Mouse (Mus musculus) neural tube, embryonic 14.5 days (tissue): ENCODE data around the gene Rab11fip4. TPM values are rescaled to one million over a fixed set of nuclear protein-coding genes. Genes with fewer than 3 reads are reported as not detected.

Experiments
- ATAC-seq: fragments of 200-750 bp; cut with Nextera tagmentation; 2 replicates; pipeline ENCODE4 v1.8.0; 2017; ENCODE audit warnings: low read depth, mild to moderate bottlenecking, moderate TSS enrichment, moderate library complexity
- H3K27ac ChIP-seq: fragments of 300-500 bp; sonication (generic); 2 replicates; pipeline ENCODE4 v1.5.1; 2014; ENCODE audit warnings: low read depth, mild to moderate bottlenecking, control low read depth, low read length, moderate library complexity, mixed read lengths
- H3K27me3 ChIP-seq: fragments of 300-500 bp; sonication (generic); 2 replicates; pipeline ENCODE4 v1.6.1; 2014; ENCODE audit warnings: low read length; ENCODE audit not compliant: control insufficient read depth, insufficient read depth
- H3K36me3 ChIP-seq: fragments of 300-500 bp; sonication (generic); 2 replicates; pipeline ENCODE4 v1.6.1; 2014; ENCODE audit warnings: low read length, mixed read lengths; ENCODE audit not compliant: control insufficient read depth, insufficient read depth
- H3K4me1 ChIP-seq: fragments of 300-500 bp; sonication (generic); 2 replicates; pipeline ENCODE4 v1.6.1; 2014; ENCODE audit warnings: low read length; ENCODE audit not compliant: control insufficient read depth, insufficient read depth
- H3K4me2 ChIP-seq: fragments of 300-500 bp; sonication (generic); 2 replicates; pipeline ENCODE4 v1.6.1; 2014; ENCODE audit warnings: mild to moderate bottlenecking, low read depth, low read length, control low read depth
- H3K4me3 ChIP-seq: fragments of 300-500 bp; sonication (generic); 2 replicates; pipeline ENCODE4 v1.5.1; 2014; ENCODE audit warnings: low read depth, low read length, control low read depth, mixed read lengths
- H3K9ac ChIP-seq: fragments of 300-500 bp; sonication (generic); replicated peaks from 2 replicates; pipeline ENCODE4 v1.6.1; 2014; ENCODE audit warnings: low read depth, mild to moderate bottlenecking, control low read depth, low read length, mixed read lengths
- H3K9me3 ChIP-seq: fragments of 300-500 bp; sonication (generic); 2 replicates; pipeline ENCODE4 v1.6.1; 2016; ENCODE audit warnings: low read length; ENCODE audit not compliant: control insufficient read depth
- WGBS: fragments of 180-500 bp; shearing (Covaris S2); extraction: QIAGEN DNeasy Blood & Tissue Kit; methylation state at CpG from one replicate; pipeline ENCODE4 v1.1.7; 2014; 5-methylcytosine and 5-hydroxymethylcytosine counted together
- polyA plus RNA-seq: library from polyadenylated mRNA; unstranded; fragments of >200 nt; fragmentation: Nextera tagmentation; extraction: Ambion mirVana; gene quantifications from 2 replicates; pipeline ENCODE4 v1.2.1, GENCODE M21; 2014

Gene Rab11fip4
- polyA plus RNA-seq, 1 experiment from 2014 or later, result 23.1 TPM

DNA sequence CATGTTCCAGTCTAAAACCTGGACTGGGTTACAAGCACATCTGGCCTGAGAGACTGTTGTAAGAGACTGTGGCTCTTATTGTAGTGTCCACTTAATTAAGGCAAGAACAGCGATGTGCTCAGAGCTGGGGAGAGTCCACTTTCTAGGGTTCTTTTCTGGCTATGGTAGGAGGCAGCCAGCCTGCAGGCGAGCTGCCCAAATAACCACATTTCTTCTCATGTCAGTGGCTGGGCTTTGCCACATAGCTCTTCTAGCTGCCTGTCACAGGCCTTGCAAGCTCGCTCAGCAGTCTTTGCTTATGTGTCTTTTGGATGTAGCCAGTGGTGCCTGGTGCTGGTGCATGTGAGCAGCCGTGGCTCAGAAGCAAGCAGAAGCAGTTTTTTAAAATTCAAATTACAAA lies 129.7 kb downstream of the Rab11fip4 start:
- no peaks in the 10 kb centered on the region for H3K27me3 ChIP-seq
- WGBS, result 66% methylated on average over 4 of the region's 4 CpGs
- H3K36me3 ChIP-seq, result no peaks in the 10 kb centered on the region
- no peak overlapping the region for H3K4me2 ChIP-seq
- H3K4me3 ChIP-seq, result no peak overlapping the region
- H3K27ac ChIP-seq, result no peak overlapping the region
- H3K9ac ChIP-seq, result no peak overlapping the region
- no peaks in the 10 kb centered on the region for H3K9me3 ChIP-seq
- H3K4me1 ChIP-seq, result no peaks in the 10 kb centered on the region
- no peak for ATAC-seq

- no peaks in the 10 kb centered on the region for H3K36me3 ChIP-seq
- H3K27ac ChIP-seq, result no peak overlapping the region
- no peak overlapping the region for H3K4me2 ChIP-seq
- no peak overlapping the region for H3K9ac ChIP-seq
- no peaks in the 10 kb centered on the region for H3K27me3 ChIP-seq
- H3K4me3 ChIP-seq, result no peak overlapping the region
- ATAC-seq, result no peak
- H3K4me1 ChIP-seq, result no peaks in the 10 kb centered on the region
- H3K9me3 ChIP-seq, result no peaks in the 10 kb centered on the region
- WGBS, result 95% methylated on average over 5 of the region's 5 CpGs
These were observed 131.8 kb downstream of the Rab11fip4 start for GRCm38 (mm10) chr11:79722811-79723210.

DNA sequence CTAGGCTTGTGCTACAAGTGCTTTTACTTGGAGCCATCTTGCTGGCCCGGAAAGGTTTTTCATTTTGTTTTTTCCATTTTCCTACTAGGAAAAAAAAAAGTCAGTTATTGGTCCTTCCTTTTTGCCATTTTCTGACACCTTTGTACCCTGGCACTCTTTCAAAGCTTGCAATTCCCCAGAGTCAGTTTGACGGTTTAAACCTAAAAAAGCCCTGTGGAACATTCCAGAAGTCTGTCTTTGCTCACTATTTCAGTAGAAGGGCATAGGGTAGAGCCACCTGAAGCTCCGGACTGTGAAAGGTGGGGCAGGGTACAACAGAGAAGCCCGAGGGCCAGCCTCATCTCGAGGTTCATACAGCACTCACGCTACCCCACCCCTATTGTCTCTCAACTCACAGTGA lies 134.0 kb downstream of the Rab11fip4 start:
- Histone ChIP-seq H3K9me3 (no peaks in the 10 kb centered on the region), H3K4me1 (no peaks in the 10 kb centered on the region), H3K4me3 (no peak overlapping the region), H3K36me3 (no peaks in the 10 kb centered on the region), H3K27ac (no peak overlapping the region), H3K27me3 (no peaks in the 10 kb centered on the region), H3K9ac (no peak overlapping the region), H3K4me2 (no peak overlapping the region)
- 94% methylated on average over 6 of the region's 6 CpGs for WGBS
- no peak for ATAC-seq

- H3K9me3 ChIP-seq, result no peaks in the 10 kb centered on the region
- H3K4me1 ChIP-seq, result no peaks in the 10 kb centered on the region
- no peak overlapping the region for H3K4me3 ChIP-seq
- no peak overlapping the region for H3K4me2 ChIP-seq
- WGBS, result 68% methylated on average over 13 of the region's 13 CpGs
- ATAC-seq, result peak; percentile 81
- H3K9ac ChIP-seq, result no peak overlapping the region
- H3K36me3 ChIP-seq, result no peaks in the 10 kb centered on the region
- H3K27ac ChIP-seq, result peak overlapping the region; percentile 57; the same call in 1 of the 2 replicates
- no peaks in the 10 kb centered on the region for H3K27me3 ChIP-seq
These were observed 138.4 kb downstream of the Rab11fip4 start for GRCm38 (mm10) chr11:79729231-79730047.

GRCm38 (mm10) chr11:79730462-79730861 lies 139.4 kb downstream of the Rab11fip4 start:
- H3K9me3 ChIP-seq, result no peaks in the 10 kb centered on the region
- no peak overlapping the region for H3K4me2 ChIP-seq
- no peak overlapping the region for H3K9ac ChIP-seq
- H3K36me3 ChIP-seq, result no peaks in the 10 kb centered on the region
- H3K27ac ChIP-seq, result no peak overlapping the region
- H3K4me3 ChIP-seq, result no peak overlapping the region
- 75% methylated on average over 2 of the region's 2 CpGs for WGBS
- H3K27me3 ChIP-seq, result no peaks in the 10 kb centered on the region
- ATAC-seq, result no peak
- no peaks in the 10 kb centered on the region for H3K4me1 ChIP-seq

DNA sequence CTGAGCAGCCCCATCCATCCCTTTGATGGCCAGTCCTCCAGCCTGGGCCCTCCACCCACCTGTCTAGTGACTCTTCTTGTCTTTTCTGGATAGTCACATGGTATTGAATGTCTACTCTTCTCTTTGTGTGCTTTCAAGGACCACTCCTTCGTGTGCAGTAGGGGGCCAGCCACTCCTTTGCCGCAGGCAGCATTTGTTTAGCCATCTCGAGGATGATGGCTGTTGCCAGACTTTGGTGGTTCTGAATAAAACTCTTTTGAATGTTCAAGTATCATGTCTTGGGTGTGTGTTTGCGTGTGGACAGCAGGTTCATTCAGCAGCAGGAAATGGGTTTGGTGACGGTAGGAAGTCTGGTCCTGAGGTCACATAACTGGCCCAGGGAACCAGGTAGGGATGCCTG lies 140.5 kb downstream of the Rab11fip4 start:
- Histone ChIP-seq H3K27ac (no peak overlapping the region), H3K9ac (no peak overlapping the region), H3K4me3 (no peak overlapping the region), H3K27me3 (no peaks in the 10 kb centered on the region), H3K36me3 (no peaks in the 10 kb centered on the region), H3K9me3 (no peaks in the 10 kb centered on the region), H3K4me2 (no peak overlapping the region), H3K4me1 (no peaks in the 10 kb centered on the region)
- no peak for ATAC-seq
- 87% methylated on average over 5 of the region's 5 CpGs for WGBS

GRCm38 (mm10) chr11:79733013-79733412 lies 142.0 kb downstream of the Rab11fip4 start:
- H3K4me2 ChIP-seq, result no peak overlapping the region
- 87% methylated on average over 6 of the region's 6 CpGs for WGBS
- no peaks in the 10 kb centered on the region for H3K9me3 ChIP-seq
- no peak overlapping the region for H3K27ac ChIP-seq
- H3K9ac ChIP-seq, result no peak overlapping the region
- no peaks in the 10 kb centered on the region for H3K27me3 ChIP-seq
- no peak for ATAC-seq
- H3K4me3 ChIP-seq, result no peak overlapping the region
- H3K4me1 ChIP-seq, result no peaks in the 10 kb centered on the region
- H3K36me3 ChIP-seq, result no peaks in the 10 kb centered on the region

GRCm38 (mm10) chr11:79736232-79737006 lies 145.4 kb downstream of the Rab11fip4 start:
- Histone ChIP-seq H3K9me3 (no peaks in the 10 kb centered on the region), H3K36me3 (no peaks in the 10 kb centered on the region), H3K4me1 (no peaks in the 10 kb centered on the region), H3K27me3 (no peaks in the 10 kb centered on the region), H3K27ac (no peak overlapping the region), H3K4me2 (no peak overlapping the region), H3K9ac (no peak overlapping the region), H3K4me3 (no peak overlapping the region)
- ATAC-seq, result peak; percentile 51; the same call in 1 of the 2 replicates
- 84% methylated on average over 15 of the region's 15 CpGs for WGBS

GRCm38 (mm10) chr11:79737126-79737697 lies 146.2 kb downstream of the Rab11fip4 start:
- no peaks in the 10 kb centered on the region for H3K36me3 ChIP-seq
- ATAC-seq, result no peak
- H3K4me2 ChIP-seq, result no peak overlapping the region

More at GRCm38 (mm10) chr11:79737126-79737697, 146.2 kb downstream of the Rab11fip4 start:
- 59% methylated on average over 12 of the region's 12 CpGs for whole genome bisulfite sequencing
- no peak overlapping the region for H3K9ac ChIP-seq
- no peaks in the 10 kb centered on the region for H3K9me3 ChIP-seq
- H3K27ac ChIP-seq, result no peak overlapping the region
- H3K4me1 ChIP-seq, result no peaks in the 10 kb centered on the region
- H3K4me3 ChIP-seq, result no peak overlapping the region
- no peaks in the 10 kb centered on the region for H3K27me3 ChIP-seq
